Comparison of ENCODE assay signal across 16 mouse cellular contexts in the genomic region with DNA sequence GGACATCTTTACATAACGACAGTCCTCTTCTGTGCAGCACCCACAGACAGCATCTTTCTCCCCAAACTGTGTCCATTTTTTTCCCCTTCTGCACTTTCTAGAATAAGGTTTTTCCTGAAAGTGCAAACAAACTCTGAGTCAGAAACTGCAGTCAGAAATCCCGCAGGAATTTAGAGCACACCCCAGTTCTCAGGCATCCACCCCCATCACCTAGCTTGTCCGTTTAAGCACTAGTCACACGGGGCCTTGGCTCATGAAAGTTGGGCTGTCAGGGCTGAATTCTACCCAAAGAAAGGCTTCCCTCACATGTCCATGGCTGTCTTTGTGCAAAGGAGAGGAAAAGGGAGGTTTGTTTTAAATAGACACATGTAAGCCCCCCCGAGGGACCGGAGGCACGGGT. TPM values are rescaled to one million over a fixed set of nuclear protein-coding genes. Genes with fewer than 3 reads are reported as not detected.
"Had no signal": no experiment of that assay in that cellular context is flagged by ENCODE, and none has a peak within 500 bp of the region (broad histone marks: within the 10 kb centered on the region; RNA-seq: fewer than 3 reads in every experiment).

No protein-coding gene starts in this region.

- H3K27ac ChIP-seq: limb, embryonic 12.5 days; liver, embryonic 13.5 days; lung, embryonic 15.5 days; macrophage; stomach, embryonic 15.5 days had no signal

- DNase-seq: kidney, adult 2 months; kidney, postnatal 25 days; liver; liver, embryonic 13.5 days; liver, postnatal 0 days; lung, postnatal 14 days; thymus, adult 2 months; thymus, postnatal 25 days had no signal

- H3K4me3 ChIP-seq: limb, embryonic 12.5 days; liver, embryonic 13.5 days; lung, embryonic 15.5 days; megakaryocyte, embryonic 14.5 days; neural tube, embryonic 12.5 days; stomach, embryonic 15.5 days had no signal

- H3K4me1 ChIP-seq: limb, embryonic 12.5 days; liver, embryonic 13.5 days; lung, embryonic 15.5 days; stomach, embryonic 15.5 days had no signal

- ATAC-seq: intestine, embryonic 16.5 days; liver, postnatal 0 days had no signal

- H3K27me3 ChIP-seq: liver, embryonic 13.5 days; lung, embryonic 15.5 days; neural tube, embryonic 12.5 days had no signal

- H3K36me3 ChIP-seq: limb, embryonic 12.5 days; liver, embryonic 13.5 days; lung, embryonic 15.5 days; neural tube, embryonic 12.5 days; stomach, embryonic 15.5 days had no signal

- H3K4me2 ChIP-seq: limb, embryonic 12.5 days; liver, embryonic 13.5 days; lung, embryonic 15.5 days; neural tube, embryonic 12.5 days; stomach, embryonic 15.5 days had no signal

- H3K9me3 ChIP-seq: liver, embryonic 13.5 days; lung, embryonic 15.5 days; neural tube, embryonic 12.5 days; stomach, embryonic 15.5 days had no signal

- H3K9ac ChIP-seq: limb, embryonic 12.5 days; liver, embryonic 13.5 days; liver, postnatal 0 days; lung, embryonic 15.5 days; neural tube, embryonic 12.5 days; stomach, embryonic 15.5 days had no signal

RNA-seq across cellular contexts. Expression of gene Ip6k3, which starts 59.7 kb away (rescaled TPM):
- total RNA-seq: neutrophil, adult 5-6 weeks had no signal
- polyA plus RNA-seq: macrophage had no signal
